Mouse (Mus musculus) G1E (cell line): ENCODE data around the gene Nudc.

Source experiments
- CTCF ChIP-seq: IDR thresholded peaks from 2 replicates; pipeline ENCODE4 v1.5.1; 2012; ENCODE audit warnings: low read depth, low read length, inconsistent platforms, mixed read lengths
- POLR2AphosphoS5 ChIP-seq: IDR thresholded peaks from 2 replicates; pipeline ENCODE4 v1.6.1; 2012; ENCODE audit warnings: low read depth, low read length, inconsistent platforms; ENCODE audit not compliant: insufficient replicate concordance
- TAL1 ChIP-seq: conservative IDR thresholded peaks from 2 replicates; pipeline ENCODE4 v1.6.1; 2012; ENCODE audit warnings: low read depth, low read length, inconsistent platforms, mixed read lengths

DNA sequence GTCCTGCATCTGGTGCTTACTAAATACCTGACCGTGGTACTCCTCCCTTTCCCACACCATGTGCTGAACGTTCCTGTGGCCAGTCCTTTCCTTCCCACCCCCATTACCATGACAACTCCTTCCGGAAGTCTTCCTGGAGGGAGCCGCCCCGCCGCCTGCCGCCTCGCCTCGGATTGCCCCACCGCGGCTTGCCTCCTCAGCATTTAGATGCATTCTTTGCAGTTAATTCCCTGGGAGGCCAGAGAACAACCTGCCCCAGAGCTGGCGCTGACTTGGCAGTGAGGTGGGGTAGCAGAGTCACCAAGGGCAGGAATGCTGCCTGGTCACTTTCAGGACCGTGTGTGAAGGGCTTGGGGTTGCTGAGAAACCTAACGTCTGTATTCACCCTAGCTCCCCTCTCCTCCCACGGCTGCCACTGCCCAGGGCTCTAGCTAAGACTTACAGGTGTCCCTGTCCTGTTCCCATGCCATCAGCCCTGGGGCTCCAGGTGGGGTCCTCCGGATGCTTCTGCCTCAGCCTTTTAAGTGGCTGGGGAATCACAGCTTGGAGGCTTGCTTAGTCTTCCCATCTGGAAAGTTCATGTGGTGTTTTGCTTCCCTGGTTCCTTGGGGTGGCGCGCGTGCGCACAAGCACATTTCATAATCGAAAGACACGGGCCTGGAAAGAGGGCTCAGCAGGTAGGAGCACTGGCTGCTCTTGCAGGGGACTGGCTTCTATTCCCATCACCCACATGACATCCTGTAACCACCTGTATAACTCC is 61.4 kb downstream of the Nudc start:
- TF ChIP-seq TAL1: no peak
- TF ChIP-seq POLR2AphosphoS5: no peak
- no peak for TF ChIP-seq CTCF
